Mouse (Mus musculus) gastrocnemius, postnatal 25 days (tissue): ENCODE results near the gene Kcnh1. TPM values are rescaled to one million over a fixed set of nuclear protein-coding genes. Genes with fewer than 3 reads are reported as not detected.

Experiments used
- DNase-seq: peaks from one replicate; pipeline ENCODE4 v3.0.0; 2022
- total RNA-seq, 2 experiments: library from RNA; stranded (reverse); gene quantifications; 1 replicate in 1 of 2; 2 replicates in 1 of 2; pipeline ENCODE4 v1.2.3; 2021

The Kcnh1 gene
- total RNA-seq, 2 experiments from 2014 or later = 0.03 TPM; not detected in 1

- DNase-seq = no peak
Measured at GRCm38 (mm10) chr1:192415813-192416212, 225.2 kb downstream of the Kcnh1 start.

DNA sequence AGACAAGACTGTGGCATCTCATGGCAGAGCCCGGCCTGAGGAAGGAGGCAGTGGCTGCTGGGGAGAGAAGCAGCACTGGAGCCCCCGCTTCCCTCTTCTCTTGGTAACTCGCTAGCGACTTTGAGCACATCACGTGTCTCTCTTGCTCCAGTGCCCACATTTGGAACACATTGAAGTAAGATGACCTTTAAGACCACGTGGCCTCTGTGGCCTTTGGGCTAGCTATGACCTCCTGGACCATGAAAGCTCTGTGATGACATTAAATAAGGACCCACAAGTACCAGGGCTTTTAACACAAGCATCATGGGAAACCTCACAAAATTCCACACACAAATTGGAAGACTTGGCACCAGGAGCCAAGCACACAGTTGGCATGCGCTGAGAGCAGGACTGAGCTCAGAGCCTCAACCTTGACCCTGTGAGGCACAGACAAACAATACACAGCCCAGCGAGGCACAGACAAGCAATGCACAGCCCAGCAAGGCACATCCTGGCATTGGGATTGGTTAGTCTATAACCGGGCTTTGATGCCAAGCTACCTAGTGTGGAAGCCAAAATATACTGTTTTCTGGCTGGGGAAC lies 225.8 kb downstream of the Kcnh1 start:
- no peak for DNase-seq

DNA sequence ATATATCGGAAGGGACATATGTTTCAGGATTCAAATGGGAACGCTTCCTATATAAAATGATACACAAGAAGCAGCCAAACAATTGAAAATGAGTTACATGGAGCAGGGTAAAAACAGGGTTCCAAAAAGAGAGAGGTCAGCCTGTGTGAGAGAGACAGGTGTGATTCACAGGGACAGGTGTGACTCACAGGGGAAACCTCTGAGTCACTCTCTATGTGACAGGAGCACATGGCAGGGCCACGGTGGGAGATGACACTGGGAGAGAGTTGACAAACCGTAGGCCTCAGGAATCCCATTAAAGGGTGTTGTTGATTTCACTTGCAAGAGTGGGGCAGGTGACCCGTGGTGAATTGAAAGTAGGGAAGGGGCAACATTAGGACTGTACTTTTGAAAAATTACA lies 228.6 kb downstream of the Kcnh1 start:
- no peak for DNase-seq

DNA sequence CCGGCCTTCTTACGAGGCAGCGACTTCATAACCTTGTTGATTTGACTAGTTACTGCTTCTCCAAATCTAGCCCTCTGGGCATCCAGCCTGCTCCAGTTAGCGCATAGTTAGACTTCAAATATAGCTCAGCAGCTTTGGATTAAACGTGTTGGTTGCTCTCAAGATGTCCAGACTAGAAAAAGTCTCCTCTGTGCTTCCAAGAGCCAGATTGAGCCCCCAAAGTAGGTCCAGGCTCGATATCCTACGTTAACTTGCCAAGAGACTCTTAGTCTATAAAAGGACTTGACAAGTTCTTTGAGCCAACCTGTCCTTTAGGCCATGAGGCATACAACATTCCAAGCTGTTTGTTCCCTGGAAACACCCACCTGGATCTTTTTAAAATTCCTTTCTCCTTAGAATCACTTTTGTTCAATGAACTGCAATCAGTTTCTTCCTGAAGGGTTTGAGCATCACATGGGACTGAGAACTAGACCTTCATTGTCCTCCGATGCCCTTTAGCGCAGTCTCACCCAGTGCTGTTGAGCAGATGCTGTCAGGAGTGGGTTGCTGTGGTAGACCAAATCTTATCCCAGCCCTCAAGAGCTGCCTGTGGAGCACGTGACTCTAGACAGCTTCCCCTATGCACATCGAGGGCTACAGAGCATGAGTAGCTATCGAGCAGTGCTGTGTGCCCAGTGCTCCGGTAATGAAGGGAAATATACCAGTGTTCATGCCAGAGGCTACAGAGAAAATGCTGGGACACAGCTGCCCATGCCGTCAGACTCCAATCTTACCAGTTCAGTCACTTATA lies 231.0 kb downstream of the Kcnh1 start:
- no peak for DNase-seq

DNA sequence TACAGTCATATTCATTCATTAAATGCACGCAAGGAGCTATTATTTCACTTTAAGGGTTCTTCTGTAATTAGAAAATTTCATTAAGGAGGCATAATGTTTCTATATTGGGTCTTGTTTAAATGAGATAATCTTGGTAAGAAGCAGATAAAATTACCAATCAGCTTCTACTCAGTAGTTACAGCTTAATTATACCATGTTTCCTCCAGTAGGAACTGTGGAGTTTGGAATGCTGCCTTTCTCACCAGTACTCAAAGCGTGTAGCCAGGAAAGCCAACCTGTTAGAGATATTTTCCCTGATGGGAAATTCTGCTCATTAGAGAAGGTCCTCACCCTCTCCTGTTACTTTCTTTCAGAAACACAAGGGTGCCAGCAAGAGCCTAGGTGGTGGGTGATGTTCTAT lies 240.8 kb downstream of the Kcnh1 start:
- DNase-seq = no peak

- no peak for DNase-seq
Measured at GRCm38 (mm10) chr1:192435503-192435902, 244.9 kb downstream of the Kcnh1 start.

DNA sequence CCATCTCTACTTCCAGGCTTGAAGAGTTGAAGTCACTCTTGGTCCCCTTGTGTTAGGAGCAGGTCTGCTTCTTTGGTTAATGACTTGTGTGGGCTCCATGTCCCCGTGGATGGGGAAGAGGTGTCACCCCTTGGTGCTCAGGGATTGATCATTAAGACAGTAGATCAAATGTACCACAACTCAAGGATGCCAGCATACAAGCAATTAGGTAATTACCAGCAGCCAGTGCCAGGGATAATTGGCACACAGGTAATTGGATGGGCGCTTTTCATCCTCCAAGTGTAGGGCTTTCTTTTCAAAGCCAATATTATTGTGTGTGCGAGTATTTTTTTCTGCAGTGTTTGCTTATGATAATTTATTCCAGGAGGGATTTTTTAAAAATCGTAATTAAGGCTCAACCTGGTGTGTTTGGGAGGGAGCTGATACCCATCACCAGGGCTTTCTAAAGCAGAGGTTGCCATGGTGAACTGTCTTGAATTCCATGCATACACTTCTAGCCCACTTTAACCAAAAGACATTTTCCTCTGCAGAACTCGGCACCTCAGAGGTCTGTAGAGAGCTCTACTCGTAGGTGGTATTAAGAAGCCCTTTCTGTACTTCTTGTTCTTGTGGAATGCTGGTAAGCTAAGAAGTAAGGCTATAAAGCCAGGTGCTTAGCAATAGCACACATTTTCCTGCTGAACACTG lies 248.7 kb downstream of the Kcnh1 start:
- DNase-seq = no peak

- DNase-seq = no peak
Measured at GRCm38 (mm10) chr1:192442772-192443445, 252.3 kb downstream of the Kcnh1 start.

DNA sequence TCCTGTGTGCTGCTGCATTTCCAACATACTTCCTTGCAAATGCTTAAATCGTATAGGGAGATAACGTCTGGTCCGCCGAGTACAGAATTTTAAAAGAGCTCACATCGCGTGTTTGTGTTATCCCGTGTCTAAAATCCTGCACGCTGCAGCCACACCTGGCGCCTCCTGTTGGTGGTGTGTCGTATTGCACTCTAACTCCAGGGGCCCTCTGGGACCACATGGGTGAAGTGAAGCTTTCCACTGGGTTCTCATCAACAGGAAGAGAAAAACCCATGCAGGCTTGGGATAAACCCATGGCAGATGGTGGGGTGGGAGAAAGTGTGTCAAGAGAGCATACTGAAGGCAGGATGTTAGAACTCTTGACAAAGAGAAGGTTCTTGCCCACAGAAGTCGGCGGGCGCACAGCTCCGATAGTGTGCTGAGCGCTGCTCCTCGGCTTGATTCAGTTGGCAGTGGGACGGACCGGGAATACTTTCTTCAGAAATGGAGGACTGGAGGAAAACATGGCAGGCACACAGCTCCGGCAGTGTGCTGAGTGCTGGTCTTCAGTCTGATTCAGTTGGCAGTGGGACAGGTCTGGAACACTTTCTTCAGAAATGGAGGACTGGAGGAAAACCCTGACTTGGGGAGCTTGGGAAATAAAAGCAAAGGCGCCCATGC lies 253.6 kb downstream of the Kcnh1 start:
- no peak for DNase-seq

GRCm38 (mm10) chr1:192444658-192445447 lies 254.3 kb downstream of the Kcnh1 start:
- DNase-seq = peak; percentile 18

DNA sequence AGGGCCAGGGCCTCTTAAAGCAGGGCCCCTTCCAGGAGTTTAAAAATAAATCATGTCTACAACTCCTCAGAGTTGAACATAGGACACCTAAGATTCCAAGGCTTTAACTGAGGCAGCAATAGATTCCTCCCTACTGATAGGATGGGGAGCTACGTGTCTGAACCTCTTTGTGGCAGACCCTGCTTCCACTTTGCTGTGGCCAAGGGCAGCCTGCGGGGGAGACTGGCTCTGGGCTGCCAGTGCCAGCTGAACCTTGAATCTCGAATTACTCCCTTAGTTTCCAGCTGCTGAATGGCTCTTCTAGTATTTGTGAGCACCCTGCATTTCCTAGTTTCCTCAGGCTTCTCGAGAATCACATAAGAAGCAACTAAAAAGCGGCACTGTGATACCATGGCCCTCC lies 255.6 kb downstream of the Kcnh1 start:
- no peak for DNase-seq

- DNase-seq = no peak
Measured at GRCm38 (mm10) chr1:192447666-192448065, 257.1 kb downstream of the Kcnh1 start.

- DNase-seq = no peak
Measured at GRCm38 (mm10) chr1:192448512-192448911, 257.9 kb downstream of the Kcnh1 start.

DNA sequence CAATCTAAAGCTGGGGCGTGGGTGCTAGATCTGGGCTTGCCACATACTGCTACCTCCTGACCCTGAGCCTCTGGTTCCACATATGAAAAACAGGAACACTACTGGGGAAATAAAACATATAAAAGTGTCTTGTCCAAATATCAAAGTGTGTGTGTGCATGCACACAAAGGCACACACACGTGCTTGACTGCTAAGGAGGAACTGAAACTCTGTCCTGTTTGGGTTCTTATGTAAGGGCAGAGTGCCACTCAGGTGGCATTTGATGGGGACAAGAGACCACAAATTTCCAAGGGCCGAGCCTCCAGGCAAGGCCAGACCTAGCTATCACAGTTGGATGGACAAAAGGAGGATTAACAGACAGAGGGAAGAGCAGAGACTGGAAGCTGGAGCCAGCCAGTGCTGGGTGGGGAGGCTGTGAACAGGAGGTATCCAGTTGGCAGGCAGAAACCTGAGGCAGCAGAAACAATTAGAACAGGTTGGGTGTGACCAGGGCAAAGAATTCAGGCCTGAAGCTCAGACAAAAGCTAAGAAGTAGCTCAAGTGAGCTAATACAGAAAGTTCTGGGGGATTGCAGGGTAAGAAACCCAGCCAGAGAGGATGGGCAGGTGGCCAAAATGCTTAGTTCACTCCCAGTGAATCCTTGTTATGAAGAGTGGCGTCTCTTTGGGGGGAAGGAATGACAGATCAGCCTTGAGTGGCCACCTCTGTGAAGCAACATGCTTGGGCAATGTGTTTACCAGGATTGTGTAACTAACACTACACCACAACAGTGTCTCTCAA lies 259.2 kb downstream of the Kcnh1 start:
- no peak for DNase-seq

- no peak for DNase-seq
Measured at GRCm38 (mm10) chr1:192450425-192450824, 259.9 kb downstream of the Kcnh1 start.

- DNase-seq = no peak
Measured at GRCm38 (mm10) chr1:192451722-192452121, 261.1 kb downstream of the Kcnh1 start.

DNA sequence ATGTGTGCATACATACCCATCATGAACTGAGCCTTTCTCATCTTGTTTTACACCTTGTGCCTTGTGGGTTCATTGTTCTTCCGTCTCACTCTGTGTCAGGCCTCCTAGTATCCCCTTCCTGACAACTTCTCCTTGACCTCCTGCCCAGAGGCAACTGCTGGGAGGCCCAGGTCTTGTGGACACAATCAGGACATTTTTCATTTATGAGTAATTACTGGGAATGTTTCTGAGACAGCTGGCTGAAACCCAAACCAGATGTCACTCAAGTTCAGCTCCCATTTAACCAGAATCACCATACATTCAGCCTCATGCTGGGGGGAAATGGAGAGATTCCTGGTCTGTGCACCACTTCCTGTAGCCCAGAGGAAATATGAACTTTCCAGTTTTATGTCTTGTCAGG lies 263.9 kb downstream of the Kcnh1 start:
- DNase-seq = no peak

DNA sequence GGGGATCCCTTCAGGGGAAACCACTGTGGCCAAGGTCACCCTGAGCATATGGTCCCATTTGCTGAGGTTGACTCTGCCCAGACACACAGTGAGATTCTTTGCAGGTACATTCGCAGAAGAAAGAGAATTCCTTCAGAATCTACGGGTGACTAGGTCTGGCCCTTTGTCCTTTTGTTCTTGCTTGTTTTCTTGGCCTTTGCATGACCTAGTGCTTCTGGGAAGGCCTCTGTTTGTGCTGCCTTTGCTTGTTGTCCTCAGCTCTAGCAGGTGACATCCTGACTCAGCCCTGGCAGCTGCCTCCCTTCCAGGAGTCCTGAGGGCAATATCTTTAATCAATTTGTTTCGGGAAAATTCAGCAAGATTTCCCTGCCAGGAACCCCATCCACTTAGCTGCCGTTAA lies 264.4 kb downstream of the Kcnh1 start:
- no peak for DNase-seq

DNA sequence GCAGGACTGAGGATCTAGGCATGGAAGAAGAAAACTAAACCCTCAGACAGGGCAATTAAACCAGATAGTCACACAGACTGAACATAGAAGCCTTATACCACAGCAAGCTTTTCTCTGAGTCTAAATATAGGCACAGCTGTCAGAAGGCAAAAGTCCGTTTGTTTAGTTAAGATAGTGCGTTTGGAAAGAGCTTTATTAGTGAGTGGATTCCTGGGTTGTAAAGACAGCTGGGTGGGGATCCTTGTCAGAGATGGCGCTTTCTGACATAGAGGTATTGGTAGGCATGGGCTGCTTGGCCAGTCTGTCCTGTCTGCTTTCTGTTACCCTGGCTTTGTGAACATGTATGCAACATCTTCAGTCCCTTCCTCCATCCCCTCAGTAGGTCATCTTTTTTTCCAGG lies 266.5 kb downstream of the Kcnh1 start:
- DNase-seq = no peak

- no peak for DNase-seq
Measured at GRCm38 (mm10) chr1:192457526-192458206, 267.1 kb downstream of the Kcnh1 start.
